In the genomic region with DNA sequence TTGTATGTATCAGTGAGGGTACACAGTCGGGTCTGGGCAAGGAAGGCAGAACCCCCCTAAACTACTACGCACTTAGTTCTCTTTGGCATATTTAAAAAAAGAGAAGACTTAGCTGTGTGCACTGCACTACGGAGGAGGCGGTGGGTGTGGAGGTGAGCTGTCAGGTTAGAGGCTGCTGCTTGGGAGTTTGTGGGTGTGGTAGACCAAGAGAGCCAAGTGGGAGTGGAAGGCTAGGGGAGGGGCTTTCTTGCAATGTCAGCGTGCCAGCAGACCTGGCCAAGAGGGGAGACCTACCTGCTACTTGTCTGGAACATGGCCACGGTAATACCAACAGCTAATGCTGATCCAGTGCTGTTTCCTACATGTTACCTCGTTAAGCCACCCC, we compare ENCODE assay signal across 8 mouse cellular contexts. TPM values are rescaled to one million over a fixed set of nuclear protein-coding genes. Genes with fewer than 3 reads are reported as not detected.
DNase-seq lines count a peak whose midpoint lies in the region; ATAC-seq and TF ChIP-seq lines count a peak whose summit lies in the region.

No protein-coding gene starts in this region.

- peak overlapping the region; percentile 95 for H3K27ac ChIP-seq in layer of hippocampus, adult 2 months
- H3K27ac ChIP-seq in forebrain, postnatal 0 days (ENCODE audit: low read depth, low read length): no peak overlapping the region

- no peaks in the 10 kb centered on the region for H3K36me3 ChIP-seq in forebrain, postnatal 0 days (ENCODE audit: insufficient read depth)

- 29% methylated on average over 7 of the region's 7 CpGs for WGBS in forebrain, postnatal 0 days

- no peak for DNase-seq in layer of hippocampus, adult 2 months (ENCODE audit: low spot score in 2 of 2)
- DNase-seq in layer of hippocampus, postnatal 14 days (ENCODE audit: low spot score in 2 of 2): no peak
- no peak for DNase-seq in forebrain, postnatal 0 days
- DNase-seq in kidney, postnatal 36 days: peak; percentile 18 to 40
- peak; percentile 78 for DNase-seq in naive thymus-derived CD4-positive, alpha-beta T cell, adult 2 months (ENCODE audit: low read depth)
- DNase-seq in adrenal gland, postnatal 10 days: no peak
- DNase-seq in cerebellum, adult 8-10 months: no peak

- H3K4me2 ChIP-seq in forebrain, postnatal 0 days (ENCODE audit: low read depth): peak overlapping the region; percentile 97

- peak overlapping the region; percentile 78 for H3K4me3 ChIP-seq in layer of hippocampus, adult 2 months
- H3K4me3 ChIP-seq in forebrain, postnatal 0 days (ENCODE audit: low read depth, low read length): no peak overlapping the region

- peak; percentile 10; the same call in 1 of the 2 replicates for ATAC-seq in forebrain, postnatal 0 days
- no peak for ATAC-seq in megakaryocyte progenitor cell, adult 5-6 weeks (replicated peaks; ENCODE audit: poor library complexity)

- no peaks in the 10 kb centered on the region for H3K9me3 ChIP-seq in forebrain, postnatal 0 days (ENCODE audit: low read length)

- H3K9ac ChIP-seq in forebrain, postnatal 0 days: no peak overlapping the region

- 0 out of 2 replicates have a peak, but pooled peaks cover 3% of the 10 kb centered on the region for H3K27me3 ChIP-seq in forebrain, postnatal 0 days (ENCODE audit: insufficient read depth, low read length)

- no peak for TF ChIP-seq CTCF in layer of hippocampus, adult 2 months (conservative IDR thresholded peaks at IDR 0.05)
- TF ChIP-seq CTCF in forebrain, postnatal 0 days (IDR thresholded peaks at IDR 0.05; ENCODE audit: low read depth): no peak

- H3K4me1 ChIP-seq in forebrain, postnatal 0 days (ENCODE audit: insufficient read depth): 0 out of 2 replicates have a peak, but pooled peaks cover 4% of the 10 kb centered on the region

RNA-seq across cellular contexts. Expression of gene Rasgrp1, which starts 0.4 kb away (rescaled TPM):
- total RNA-seq in layer of hippocampus, adult 2 months (2021): 100 to 1,000 TPM; 390 to 415 TPM
- total RNA-seq in layer of hippocampus, postnatal 14 days (2021): 100 to 1,000 TPM; 336 to 339 TPM
- 16.6 and 18.4 TPM in 2 replicates for total RNA-seq in forebrain, postnatal 0 days (2014; rRNA removed)
- 6.6 and 9.5 TPM in 2 replicates for polyA plus RNA-seq in forebrain, postnatal 0 days (2015; fragmentation: Nextera tagmentation; extraction: Ambion mirVana)
- total RNA-seq in adrenal gland, postnatal 10 days (2021): 1 to 10 TPM; 2.7 to 3.2 TPM
- total RNA-seq in megakaryocyte progenitor cell, adult 5-6 weeks (2015): 0.07 TPM in 1 of 2 replicates, not detected in the other
- total RNA-seq in megakaryocyte progenitor cell, adult 5-6 weeks (2017): not detected in 2 replicates

Comparison
In these comparisons a context has a peak if more than half of its experiments do, and no peak if none do; other contexts are left out.
1. DNase-seq: peak in kidney, postnatal 36 days (2 of 2) and naive thymus-derived CD4-positive, alpha-beta T cell, adult 2 months (single experiment); none in layer of hippocampus, adult 2 months (0 of 2), layer of hippocampus, postnatal 14 days (0 of 2), forebrain, postnatal 0 days (single experiment), adrenal gland, postnatal 10 days (single experiment) and cerebellum, adult 8-10 months (single experiment).
2. RNA of gene Rasgrp1, which starts 0.4 kb away (total RNA-seq): 390 to 415 TPM in layer of hippocampus, adult 2 months and 336 to 339 TPM in layer of hippocampus, postnatal 14 days; 16.6 to 18.4 TPM in forebrain, postnatal 0 days, 2.7 to 3.2 TPM in adrenal gland, postnatal 10 days and 0.07 TPM in megakaryocyte progenitor cell, adult 5-6 weeks; every median in the first group is over 10 times any median in the second.